Mouse (Mus musculus): ENCODE data around the gene Cc2d1a.

Cc2d1a gene

DNA sequence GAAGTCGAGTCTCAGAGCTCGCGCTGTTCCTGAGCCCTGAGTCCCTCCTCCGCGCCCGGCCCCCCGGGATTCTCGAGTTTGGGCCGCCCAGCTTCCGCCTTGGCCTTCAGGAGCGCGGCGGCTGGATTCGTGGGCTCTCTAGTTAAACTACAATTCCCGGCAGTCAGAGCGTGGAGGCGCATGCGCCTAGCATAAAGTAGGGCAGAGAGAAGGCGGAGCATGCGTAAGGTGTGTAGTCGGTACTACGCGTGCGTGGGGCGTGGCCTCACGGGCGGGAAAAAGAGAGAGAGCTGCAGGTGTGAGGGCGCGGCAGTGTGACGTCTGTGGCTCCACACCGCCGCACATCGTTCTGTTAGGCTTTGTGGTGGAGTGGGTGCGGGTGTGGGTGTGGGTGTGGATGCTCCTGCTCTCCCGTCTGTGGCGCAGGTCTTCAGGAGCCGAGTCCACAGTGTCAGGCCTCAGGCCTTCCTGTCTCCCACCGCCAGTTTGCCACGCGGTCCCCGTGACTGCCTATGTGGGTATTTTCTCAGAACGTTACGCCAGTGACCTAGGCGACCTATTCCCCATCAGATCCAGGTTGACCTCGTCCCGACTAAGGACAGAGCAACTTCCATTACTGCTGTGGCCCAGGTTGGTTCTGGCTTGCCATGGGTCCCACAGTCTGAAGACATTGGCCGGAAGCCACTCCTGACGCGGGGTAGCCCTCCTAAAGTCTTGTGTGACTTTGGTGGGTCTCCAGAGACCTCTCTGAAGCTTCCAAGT lies at the start of gene Cc2d1a, which contains the start of gene 4930432K21Rik:
Cc2d1a (minus strand) TSS at position 168 of the 762 bp plus-strand sequence.
4930432K21Rik (plus strand) TSS at position 257 of the 762 bp plus-strand sequence.
- peak; percentile 96 for DNase-seq (ENCODE audit: low spot score in 2 of 2)

DNA sequence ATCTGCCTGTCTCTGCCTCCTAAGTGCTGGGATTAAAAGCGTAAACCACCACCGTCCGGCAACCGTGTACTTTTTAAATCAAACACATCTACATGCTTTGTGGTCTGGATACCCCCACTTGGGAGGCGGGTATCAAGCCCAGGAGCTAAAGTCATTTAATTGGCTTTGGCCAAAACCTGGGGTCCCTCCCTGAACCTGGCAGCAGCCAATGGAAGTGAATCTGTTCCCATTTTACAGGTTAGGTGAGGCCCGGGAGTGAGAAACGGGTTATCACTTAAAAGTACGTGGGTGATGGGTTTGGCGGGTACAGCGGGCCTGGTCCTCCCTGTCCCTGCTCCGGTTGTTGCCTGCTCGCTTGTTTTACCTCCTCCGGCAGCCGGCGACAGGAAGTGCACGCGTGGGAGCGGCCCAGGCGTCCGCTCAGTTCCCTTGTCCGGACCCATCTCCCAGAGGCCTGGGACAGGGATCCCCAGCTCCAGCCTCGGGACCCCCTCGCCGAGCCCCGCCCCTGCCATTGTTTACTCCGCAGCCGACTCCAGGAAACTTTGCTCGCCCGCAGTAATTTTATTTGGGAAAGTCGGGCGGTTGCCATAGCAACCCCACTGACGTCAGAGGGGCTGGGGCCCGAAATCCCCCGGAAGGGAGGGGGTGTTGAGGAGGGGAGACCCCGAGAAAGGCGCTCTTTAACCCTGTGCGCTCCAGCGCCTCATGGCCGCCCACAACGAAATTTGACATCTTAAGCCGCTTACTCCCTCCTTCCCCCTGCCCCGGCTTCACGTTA lies 49.6 kb upstream of the Cc2d1a start:
- peak; percentile 67 to 77 for DNase-seq (ENCODE audit: low spot score in 2 of 2)

DNA sequence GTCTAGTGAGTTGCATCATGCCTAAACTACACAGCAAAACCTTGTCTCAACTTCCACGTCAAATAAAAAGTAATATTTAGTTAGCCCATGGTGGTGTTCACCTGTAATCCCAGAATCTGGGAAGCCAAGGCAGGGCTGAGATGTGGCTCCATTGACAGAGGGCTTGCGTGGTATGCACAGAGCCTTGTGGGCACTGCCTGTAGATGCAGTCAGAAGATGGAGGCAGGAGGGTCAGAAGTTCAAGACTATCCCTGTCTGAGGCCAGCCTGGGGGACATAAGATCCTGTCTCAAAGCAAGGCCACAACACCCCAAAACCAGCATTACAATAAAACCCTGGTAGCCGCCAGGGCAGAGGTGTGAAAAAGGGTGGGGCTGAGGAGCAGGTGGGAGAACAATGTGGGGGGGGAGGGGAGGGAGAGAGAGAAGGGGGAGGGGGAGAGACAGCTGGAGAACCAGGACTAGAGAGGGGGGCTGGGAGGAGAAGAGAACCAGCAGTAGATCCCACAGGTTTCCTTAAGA lies 46.5 kb upstream of the Cc2d1a start:
- DNase-seq (ENCODE audit: low spot score in 2 of 2): no peak

DNA sequence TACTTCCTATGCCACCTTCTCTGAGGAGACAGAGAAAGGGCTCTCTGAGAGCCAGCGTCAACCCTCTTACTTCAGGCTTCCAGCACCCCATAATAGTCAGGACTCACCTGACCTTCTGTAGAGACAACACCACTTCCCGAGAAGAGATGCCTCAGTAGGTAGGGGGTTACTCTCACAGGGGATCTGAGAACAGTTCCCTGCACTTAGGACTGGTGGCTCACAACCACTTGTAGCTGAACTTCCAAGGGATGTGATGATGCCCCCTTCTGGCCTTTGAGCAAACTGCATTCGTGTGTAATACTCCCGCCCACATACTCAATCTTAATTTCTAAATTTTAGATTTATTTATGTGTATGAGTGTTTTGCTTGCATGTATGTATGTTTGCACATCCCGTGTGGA lies 45.8 kb upstream of the Cc2d1a start:
- no peak for DNase-seq (ENCODE audit: low spot score in 2 of 2)

DNA sequence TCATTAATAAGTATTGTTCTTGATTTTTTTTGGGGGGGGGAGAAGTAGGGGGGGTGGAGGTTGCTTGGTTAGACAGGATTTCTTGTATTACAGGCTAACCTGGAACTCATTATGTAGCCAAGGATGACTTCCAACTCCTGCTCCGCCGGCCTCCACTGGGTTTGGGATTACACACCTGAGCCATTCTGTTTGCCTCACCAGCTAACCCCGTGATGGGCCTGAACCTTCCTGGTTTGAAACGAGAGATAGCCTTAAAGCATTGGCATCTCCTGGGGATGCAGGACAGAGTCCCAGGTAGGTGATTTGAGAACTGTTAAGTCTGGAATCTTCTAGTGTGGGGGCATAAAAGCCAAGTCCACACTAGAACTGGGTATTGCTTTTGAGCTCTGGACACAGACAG lies 45.4 kb upstream of the Cc2d1a start:
- DNase-seq (ENCODE audit: low spot score in 2 of 2): no peak

DNA sequence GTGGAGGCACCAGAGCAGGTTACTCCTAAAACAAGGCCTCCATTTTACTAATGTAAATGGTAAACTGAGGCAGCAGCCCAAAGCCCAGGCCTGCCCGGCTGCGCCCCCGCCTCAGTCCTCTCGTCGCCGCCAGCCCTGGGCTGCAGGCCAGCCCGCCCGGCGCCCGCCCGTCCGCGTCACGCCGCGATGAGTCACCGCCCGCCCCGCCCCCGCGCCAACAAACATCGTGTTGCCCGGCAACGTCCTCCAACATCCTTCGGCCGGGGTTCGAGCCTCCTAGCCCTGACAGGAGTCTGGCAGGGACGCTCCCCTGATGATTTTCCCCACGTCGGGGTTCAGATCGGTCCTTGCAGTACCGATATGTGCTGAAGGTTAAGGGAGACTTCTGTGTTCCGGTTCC lies 44.8 kb upstream of the Cc2d1a start:
- peak; percentile 66 to 72 for DNase-seq (ENCODE audit: low spot score in 2 of 2)

DNA sequence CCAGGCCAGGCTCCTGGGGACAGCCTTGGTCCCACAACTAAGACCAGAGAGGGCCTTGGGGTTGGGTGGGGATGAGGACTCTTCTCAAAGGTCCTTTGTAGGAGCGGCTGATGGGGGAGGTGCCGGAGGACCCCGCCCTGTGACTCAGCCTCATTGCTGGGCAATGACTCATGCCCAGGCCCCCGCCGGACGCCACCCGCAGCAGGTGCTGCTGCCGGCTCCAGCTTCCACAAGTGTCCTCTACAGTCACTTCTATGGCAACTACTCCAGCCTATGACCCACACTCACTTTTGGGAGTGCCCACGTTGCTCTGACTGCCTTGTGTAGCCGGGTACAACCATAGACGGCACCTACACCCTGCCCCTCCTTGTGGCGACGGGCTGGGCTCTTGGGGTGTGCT lies 44.3 kb upstream of the Cc2d1a start:
- no peak for DNase-seq (ENCODE audit: low spot score in 2 of 2)

DNA sequence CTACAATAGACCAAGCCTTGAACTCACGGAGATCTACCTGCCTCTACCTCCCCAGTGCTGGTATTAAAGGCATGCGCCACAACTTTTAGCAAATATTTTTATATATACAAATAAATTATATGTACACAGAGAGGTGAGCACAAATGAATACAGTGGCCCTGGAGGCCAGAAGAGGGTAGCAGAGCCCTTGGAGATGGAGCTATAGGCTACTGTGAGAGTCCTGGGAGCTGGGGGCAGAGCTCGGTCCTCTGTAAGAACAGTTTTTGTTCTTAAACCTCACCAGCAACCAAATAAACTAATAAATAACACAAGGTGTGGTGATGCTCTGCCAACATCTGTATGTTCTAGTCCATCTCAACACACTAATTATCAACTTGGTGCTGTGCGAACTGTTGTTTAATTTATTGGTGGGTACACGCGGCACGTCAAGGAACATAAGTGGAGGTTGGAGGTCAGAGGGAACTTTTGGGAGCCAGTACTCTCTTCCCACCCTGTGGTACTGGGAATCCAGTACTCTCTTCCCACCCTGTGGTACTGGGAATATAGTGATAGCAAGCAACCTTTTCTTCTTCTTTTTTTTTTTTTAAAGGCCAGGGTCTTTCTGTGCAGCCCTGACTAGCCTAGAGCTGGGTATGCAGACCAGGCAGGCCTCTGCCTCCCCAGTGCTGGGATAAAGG lies 42.6 kb upstream of the Cc2d1a start:
- no peak for DNase-seq (ENCODE audit: low spot score in 2 of 2)

DNA sequence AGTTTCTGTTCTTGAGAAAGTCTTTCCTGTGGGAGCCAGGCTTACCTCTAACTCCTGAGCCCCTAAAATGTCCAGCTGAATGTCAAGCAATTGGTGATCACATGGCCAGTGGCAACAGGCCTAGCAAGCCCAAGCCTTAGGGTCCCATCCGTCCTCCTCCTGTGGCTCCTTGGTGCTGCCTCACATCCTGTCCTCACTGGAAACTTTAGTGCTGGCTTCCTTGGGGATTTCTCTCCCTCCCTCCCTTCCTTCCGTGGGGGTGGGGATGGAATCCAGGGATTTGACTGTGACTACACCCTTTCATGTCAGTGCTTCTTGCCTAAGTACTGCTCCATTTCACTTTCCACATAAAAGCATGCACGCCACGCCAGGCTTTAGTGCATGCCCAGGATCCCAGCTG lies 41.9 kb upstream of the Cc2d1a start:
- DNase-seq (ENCODE audit: low spot score in 2 of 2): no peak

DNA sequence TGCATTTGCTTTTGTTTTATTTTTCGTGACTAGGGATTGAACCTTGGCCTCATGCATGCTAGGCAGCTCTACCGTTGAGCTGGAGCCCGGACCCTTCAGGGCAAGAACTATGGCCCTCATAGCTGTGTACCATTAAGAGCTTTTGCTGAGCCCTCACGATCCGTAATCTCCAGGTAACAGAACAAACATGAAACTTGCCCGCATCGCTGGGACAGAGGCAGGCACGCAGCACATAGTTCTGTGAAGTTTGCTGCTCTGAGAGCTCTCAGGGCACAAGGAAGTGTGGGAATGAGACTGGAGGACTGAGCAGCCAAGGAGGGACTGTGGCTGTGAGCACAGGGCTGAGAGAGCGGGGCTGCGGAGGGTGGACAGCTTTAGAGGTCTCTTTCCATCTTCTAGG lies 40.9 kb upstream of the Cc2d1a start:
- DNase-seq (ENCODE audit: low spot score in 2 of 2): no peak

DNA sequence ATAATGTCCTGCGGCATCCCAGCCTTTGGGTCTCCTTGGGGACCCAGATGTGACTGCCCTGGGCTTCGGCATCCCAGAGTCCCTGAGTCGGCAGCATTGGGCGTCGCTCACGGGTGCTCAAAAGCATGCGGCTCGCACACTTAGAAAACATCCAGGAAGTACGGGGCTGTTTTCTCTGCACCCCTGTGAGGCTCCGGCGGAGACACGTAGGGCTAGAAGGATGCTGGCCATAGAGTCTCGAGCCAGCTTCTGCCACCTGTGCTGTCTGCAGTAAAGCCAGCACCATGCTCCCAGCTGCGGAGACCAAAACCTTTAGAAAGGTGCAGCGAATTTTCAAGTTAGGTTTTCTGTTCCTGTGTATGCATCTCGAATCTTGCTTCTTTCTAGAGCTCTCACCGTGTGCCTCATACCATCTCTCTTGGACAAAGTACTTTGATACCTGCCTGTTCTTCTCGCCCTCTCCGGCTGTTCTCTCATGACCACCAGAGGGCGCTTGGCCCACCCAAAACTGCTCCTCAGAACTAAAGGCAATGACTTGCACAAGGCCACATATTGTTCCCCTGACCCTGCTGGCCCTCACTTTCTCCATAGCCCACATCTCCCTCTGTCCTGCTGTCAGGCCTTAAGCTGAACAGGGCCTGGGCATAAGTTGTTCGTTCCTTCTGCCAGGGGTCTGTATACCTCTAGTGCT lies 39.5 kb upstream of the Cc2d1a start:
- DNase-seq (ENCODE audit: low spot score in 2 of 2): peak in 1 of 2 experiments; percentile 62

DNA sequence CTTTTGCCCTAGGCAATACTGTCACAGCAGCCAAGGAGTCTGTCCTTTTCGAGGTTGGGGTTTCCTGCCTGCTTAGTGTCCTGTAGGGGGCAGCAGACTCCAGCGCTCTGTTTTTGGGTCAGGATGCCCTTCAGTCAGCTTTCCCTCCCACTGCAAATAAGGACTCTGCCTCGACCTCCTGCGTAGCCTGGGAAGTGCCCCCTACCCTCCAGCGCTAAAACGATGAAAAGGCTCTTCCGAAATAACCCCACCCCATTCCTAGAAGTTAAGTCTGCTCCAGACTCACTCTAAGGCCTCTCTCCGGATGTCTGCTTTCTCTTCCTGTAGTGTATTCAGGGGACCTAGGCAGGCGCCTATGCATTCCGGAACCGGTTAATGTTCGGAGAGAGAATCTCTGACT lies 38.8 kb upstream of the Cc2d1a start:
- DNase-seq (ENCODE audit: low spot score in 2 of 2): peak; percentile 82 to 87

DNA sequence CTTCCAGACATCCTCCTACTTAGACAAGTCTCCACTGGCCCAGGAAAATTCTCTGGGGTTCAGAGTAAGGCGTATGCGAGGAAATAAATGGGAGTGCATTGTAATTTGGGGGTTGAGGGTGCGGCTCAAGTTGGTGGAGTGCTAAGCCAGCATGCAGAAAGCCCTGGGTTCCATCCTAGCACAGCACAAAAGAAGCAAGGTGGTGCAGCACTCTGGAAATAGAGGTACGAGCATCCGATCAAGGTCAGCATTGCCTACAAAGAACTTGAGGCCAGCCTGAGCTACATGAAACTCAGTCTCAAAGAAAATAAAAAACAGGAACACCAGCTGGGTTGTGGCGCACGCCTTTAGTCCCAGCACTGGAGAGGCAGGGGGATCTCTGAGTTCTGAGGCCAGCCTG lies 37.4 kb upstream of the Cc2d1a start, which contains the start of gene Nanos3:
Nanos3 (minus strand) TSS at position 101 of the 400 bp plus-strand sequence.
- DNase-seq (ENCODE audit: low spot score in 2 of 2): no peak

DNA sequence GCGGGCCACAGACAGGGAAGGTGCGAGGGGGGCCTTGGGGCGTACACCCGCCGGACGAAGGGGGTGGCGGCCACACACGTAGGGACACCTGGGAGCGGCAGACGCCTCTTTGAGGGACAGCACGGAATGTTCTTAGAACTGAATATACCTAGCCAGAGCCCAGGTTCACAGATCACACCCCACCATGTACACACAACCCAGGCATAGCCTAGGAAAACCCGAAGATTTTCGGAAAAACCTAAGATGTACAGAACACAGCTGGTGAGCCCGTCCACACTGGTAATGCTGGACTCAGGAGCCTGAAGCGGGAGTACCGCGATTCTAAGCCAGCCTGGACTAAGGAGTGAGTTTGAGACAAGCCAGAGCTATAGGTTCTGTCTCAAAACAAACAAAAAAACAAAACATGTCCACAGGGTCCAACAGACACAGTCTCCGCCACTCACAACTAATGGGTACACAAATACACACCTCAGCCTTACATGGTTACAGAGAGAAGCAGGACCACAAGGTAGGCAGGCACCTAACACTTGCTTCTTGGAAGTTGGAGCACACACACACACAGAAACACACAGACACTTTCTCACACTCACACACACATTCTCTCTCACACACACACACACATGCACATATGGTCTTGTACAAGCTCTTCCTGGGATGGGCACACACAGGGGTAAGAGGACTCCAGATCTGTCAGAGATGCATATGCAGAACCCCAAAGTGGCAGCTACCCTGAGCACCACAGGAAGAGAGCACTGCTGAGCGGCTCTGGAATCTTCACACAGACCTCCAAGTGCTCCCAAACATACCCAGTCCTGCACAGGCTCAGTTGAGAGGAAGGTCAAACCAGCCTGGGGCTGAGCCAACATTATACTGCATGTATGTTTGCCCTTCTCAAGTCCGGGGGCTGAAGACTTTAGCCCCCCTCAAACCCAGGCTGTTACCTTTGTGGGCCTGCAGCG lies 36.6 kb upstream of the Cc2d1a start:
- DNase-seq (ENCODE audit: low spot score in 2 of 2): no peak

DNA sequence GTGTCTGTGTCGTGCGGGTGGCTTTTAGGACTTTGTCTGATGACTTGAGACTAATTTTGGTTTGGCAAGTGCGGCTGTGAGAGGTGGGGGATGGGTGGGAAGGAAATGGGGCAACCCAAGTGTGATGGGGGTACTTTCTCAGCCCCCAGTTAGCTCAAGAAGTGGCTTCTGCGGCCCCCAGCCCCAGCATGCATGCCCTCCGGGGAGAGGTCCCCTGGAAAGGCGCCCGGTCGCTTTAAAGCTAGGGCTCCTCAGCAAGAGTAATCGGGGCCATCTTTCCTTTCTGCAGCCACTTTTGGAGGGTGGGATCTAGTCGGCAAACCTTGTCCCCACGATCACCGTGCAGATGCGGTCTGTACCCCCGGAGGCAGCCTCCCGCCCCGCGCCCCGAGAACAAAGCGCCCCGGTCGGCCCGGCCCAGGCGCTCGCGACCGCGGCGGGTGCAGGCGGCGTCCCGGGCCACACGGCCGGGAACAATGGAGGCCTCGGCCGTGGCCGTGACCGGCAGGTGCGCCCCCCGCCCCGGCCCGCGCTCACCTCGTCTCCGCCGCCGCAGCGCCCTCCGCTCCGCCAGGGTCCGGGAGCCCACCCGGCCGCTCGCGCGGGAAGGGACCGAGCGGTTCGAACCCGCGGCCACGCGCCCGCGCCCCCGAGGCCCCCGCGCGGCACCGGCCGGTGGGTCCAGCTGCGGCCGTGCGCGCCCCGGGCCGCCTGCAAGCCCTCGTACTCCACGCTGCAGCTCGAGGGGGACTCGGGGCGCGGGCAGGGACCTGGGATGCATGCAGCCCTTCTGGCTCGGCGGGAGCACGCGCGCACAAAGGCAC lies 35.7 kb upstream of the Cc2d1a start:
- DNase-seq (ENCODE audit: low spot score in 2 of 2): no peak

DNA sequence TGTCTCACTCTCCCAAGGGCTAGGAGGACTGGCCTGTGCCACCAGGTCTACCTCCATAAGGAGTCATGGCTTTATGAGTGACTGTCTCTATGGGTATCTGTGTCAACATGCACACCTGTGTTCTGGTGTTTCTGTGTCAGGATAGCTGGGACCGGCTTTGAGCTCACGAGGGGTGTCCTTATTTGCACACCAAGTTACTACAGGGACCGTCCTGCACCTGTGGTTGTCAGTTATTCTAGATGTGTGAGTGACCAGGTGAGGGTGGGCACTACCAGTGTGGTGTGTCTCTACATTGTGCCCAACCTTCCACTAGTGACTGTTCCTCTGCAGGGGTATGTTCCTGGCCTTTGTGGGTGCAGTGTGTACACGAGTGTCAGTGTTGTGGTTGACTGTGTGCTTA lies 35.1 kb upstream of the Cc2d1a start:
- no peak for DNase-seq (ENCODE audit: low spot score in 2 of 2)

DNA sequence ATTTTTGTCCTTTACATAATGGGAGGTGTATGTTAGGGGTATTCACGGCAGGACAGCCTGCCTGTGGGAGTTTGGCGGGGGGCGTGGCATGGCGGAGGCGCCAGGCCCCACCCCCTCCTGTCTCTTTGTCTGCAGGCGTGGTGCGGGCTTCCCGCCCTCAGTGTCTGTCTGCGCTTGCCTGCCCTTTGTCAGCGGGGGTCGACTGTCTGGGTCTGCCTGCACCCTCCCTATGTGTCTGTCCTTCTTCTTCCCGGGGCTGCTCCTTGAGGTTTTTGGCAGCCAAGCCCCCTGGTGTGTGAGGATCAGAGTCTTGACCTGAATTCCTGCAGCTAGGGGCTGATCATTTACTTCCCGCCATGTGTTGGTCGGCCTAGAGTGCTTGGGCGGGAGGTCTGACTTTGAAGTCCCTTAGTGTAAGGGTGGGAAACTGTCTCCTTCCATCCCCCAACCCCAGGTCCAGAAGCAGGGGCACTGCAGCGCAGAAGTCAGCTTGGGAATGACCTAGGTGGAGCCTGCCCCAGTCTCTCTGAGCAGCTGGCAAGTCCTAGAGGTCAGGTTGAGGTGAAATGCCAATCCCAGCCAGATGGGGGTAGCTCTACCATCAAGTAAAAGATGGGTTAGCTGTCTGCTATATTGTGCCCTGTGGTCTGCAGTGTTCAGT lies 32.9 kb upstream of the Cc2d1a start:
- no peak for DNase-seq (ENCODE audit: low spot score in 2 of 2)

DNA sequence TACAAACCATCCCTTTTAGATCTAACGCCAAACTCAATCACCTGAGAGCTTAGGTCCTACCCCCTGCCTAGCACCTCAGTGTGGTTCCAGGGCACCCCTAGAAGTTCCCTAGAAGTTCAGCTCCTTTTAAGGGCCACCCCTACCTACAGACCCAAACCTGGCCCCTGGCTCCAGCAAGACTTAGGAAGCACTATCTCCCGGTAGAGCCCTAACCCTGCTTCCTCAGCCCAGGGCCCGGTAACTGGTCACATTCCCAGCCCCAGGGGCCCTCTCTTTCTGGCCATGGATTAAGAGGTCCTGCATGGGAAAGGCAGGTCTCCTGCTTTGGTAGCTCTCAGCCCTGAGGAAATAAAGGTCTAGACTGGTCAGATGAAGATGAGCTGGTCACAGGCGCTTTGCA lies 32.2 kb upstream of the Cc2d1a start:
- DNase-seq (ENCODE audit: low spot score in 2 of 2): no peak

DNA sequence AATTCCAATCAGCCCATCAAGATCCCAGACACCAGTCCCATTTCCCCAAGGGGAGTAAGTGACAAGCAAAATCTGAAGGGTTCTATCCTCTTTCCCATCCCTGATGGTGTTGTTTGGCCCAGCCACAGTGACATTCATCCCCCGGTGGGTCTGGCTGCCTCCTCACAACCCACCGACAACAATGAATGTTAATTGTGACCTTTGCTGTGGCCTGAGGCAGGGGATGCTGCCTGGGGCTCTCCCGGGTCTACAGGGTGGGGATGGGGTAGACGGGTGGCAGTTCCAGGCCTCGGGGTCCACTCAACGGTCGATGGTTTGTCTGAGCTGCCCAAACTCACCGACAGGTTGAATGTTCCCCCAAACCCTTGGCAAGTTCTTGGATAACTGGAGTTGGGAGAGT lies 30.9 kb upstream of the Cc2d1a start:
- no peak for DNase-seq (ENCODE audit: low spot score in 2 of 2)
